Mouse (Mus musculus) heart, embryonic 12.5 days (tissue): Measurements from ENCODE around the gene Pstpip1. TPM values are rescaled to one million over a fixed set of nuclear protein-coding genes. Genes with fewer than 3 reads are reported as not detected.

ENCODE experiments used
- polyA plus RNA-seq: library from polyadenylated mRNA; unstranded; fragments of >200 nt; fragmentation: Nextera tagmentation; extraction: Ambion mirVana; gene quantifications from 2 replicates; pipeline ENCODE4 v1.2.1, GENCODE M21; 2016

Gene Pstpip1
- polyA plus RNA-seq, 1 experiment from 2014 or later, result 0.60 TPM

Other genes starting within 250 kb of the Pstpip1 start
- gene Scaper, start 151.8 kb upstream of the Pstpip1 start, polyA plus RNA-seq, result 7.7 and 8.7 TPM in 2 replicates
- gene 4930563M21Rik, start 79.4 kb upstream of the Pstpip1 start, polyA plus RNA-seq, result not detected in 2 replicates
- gene Rcn2, start 48.1 kb upstream of the Pstpip1 start, polyA plus RNA-seq, result 178 and 180 TPM in 2 replicates
- 397 and 400 TPM in 2 replicates for gene Tspan3, start 75.5 kb downstream of the Pstpip1 start, polyA plus RNA-seq